Mouse (Mus musculus): ENCODE data around the gene Axin2. TPM values are rescaled to one million over a fixed set of nuclear protein-coding genes. Genes with fewer than 3 reads are reported as not detected.
"Not testable (repeated sequence)": the region's sequence is repeated elsewhere in the genome, so short reads cannot be mapped to it uniquely, and the experiment has no call there.

The Axin2 gene
- polyA plus RNA-seq (2012; ENCODE audit: insufficient read depth, low replicate concordance), result 0.04 TPM in 1 of 2 replicates, not detected in the other

DNA sequence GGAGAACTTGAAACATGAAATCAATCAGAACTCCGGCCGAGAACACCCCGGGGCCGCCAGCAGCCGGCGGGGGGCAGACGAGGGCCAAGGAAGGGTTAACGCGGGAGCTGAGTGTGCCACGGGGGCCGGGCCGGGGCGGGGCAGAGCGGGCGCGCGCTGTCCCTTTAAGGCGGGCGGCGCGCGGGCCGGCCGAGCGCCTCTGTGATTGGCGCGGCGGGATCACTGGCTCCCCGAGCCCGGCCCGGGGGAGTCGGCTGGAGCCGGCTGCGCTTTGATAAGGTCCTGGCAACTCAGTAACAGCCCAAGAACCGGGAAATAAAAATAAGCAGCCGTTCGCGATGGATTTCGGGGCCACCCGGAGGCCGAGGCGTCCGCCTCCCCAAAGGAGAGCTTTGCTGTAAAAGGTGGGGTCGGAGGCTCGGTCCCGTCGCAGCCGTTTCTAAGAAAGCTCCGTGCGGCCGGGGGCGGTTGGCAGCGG is at the start of gene Axin2:
Gene Axin2 (plus strand): TSS at position 192 of the 478 bp plus-strand sequence.
- H3K4me3 ChIP-seq (replicated peaks), result peak within 1 kb of the TSS; percentile 64
- peaks cover 31% of the 10 kb centered on the region for H3K9me3 ChIP-seq
- peaks cover 77% of the 10 kb centered on the region for H3K27me3 ChIP-seq (replicated peaks)
- peaks cover 12% of the 10 kb centered on the region for H3K4me1 ChIP-seq
- TF ChIP-seq GATA1 (IDR thresholded peaks at IDR 0.05; ENCODE audit: borderline replicate concordance, low read length), result no peak
- no peak for TF ChIP-seq FLI1 (IDR thresholded peaks at IDR 0.05; ENCODE audit: low read length)
- no peaks in the 10 kb centered on the region for H3K36me3 ChIP-seq (replicated peaks; ENCODE audit: low read length)

DNA sequence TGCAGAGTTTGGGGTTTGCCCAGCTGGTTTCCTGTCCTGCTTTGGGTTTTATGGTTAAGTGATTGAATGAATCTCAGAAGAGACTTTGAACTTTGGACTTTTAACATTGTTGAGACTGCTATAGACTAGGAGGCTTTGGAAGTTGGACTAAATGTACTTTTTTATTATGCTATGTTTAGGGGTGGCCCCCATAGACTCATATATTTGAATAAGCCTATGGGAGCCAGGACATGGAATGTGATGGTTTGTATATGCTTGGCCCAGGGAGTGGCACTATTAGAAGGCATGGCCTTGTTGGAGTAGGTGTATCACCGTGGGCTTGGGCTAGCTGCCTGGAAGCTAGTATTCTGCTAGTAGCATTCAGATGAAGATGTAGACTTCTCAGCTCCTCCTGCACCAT is 48.9 kb upstream of the Axin2 start:
- H3K4me1 ChIP-seq; H3K9me3 ChIP-seq; H3K27me3 ChIP-seq (replicated peaks); H3K4me3 ChIP-seq (replicated peaks); H3K36me3 ChIP-seq (replicated peaks; ENCODE audit: low read length): not testable (repeated sequence)

DNA sequence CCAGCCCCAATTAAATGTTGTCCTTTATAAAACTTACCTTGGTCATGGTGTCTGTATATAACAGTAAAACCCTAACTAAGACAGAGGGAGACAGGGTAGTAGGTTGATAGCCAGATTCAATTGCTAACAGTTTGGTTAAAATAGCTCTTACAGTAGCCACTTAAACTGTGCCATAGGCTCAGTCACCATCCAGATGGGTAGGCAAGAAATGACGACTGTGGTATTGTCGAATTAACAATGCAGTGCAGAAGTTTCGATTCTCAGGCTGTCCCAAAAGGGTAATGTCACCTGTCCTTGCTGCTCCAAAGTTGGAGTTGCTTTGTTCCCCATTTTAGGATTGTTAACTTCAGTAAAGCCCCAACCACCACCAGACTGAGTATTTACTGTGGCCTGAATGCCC is 48.4 kb upstream of the Axin2 start:
- no peaks in the 10 kb centered on the region for H3K36me3 ChIP-seq (replicated peaks; ENCODE audit: low read length)
- H3K4me1 ChIP-seq, result no peaks in the 10 kb centered on the region
- H3K4me3 ChIP-seq (replicated peaks), result no peak overlapping the region
- H3K9me3 ChIP-seq, result 0 out of 2 replicates have a peak, but pooled peaks cover 2% of the 10 kb centered on the region
- H3K27me3 ChIP-seq (replicated peaks), result no peaks in the 10 kb centered on the region
- TF ChIP-seq FLI1 (IDR thresholded peaks at IDR 0.05; ENCODE audit: low read length), result no peak
- no peak for TF ChIP-seq GATA1 (IDR thresholded peaks at IDR 0.05; ENCODE audit: borderline replicate concordance, low read length)

DNA sequence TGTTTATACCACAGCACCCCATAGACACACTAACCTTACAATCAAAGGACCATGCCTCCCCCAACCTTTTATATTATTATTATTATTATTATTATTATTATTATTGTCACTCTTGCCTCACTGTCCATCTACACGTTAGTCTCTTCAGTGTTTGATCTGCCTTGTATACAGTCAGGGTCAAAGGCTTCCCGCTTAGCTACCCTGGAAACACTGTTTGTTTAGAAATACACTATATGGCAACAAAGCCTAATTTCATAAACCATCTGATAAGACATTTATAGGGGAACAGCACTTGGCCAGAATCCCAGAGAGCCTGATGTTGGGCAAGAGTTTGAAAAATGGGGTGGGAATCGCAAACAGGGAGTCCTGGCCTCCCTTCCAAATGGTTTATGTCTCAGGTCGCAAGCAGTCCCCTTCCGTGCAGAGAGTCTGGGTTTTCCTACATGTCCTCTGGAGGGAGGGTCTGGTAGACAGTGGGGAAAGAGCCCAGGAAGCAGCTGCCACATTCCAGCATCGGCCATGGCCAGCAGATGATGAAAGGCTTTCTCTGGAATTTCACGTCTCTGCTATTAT is 43.4 kb upstream of the Axin2 start:
- no peaks in the 10 kb centered on the region; the same call in 1 of the 2 replicates for H3K9me3 ChIP-seq
- no peak overlapping the region for H3K4me3 ChIP-seq (replicated peaks)
- TF ChIP-seq GATA1 (IDR thresholded peaks at IDR 0.05; ENCODE audit: borderline replicate concordance, low read length) (no peak), FLI1 (IDR thresholded peaks at IDR 0.05; ENCODE audit: low read length) (no peak)
- no peaks in the 10 kb centered on the region for H3K36me3 ChIP-seq (replicated peaks; ENCODE audit: low read length)
- no peaks in the 10 kb centered on the region for H3K4me1 ChIP-seq
- no peaks in the 10 kb centered on the region for H3K27me3 ChIP-seq (replicated peaks)

DNA sequence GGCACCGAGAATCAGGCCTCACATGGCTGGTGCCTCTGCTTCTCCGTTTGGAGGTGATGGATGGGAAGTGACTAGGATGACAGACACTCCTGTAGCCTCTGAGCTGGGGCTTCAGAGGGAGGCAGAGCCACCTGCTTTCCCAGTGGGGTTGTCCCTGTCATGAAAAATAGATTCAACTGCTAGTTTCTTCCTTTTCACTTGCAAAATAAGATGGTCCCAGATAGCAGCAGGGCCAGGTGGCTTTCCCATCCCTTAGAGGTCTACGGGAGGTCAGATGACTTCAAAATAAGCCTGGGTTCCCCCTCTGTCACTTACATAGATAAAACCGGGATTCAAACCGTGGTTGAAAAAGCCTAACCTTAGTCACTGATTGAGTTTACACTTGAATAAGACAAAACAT is 42.6 kb upstream of the Axin2 start:
- Histone ChIP-seq H3K36me3 (replicated peaks; ENCODE audit: low read length) (no peaks in the 10 kb centered on the region), H3K4me1 (no peaks in the 10 kb centered on the region), H3K27me3 (replicated peaks) (no peaks in the 10 kb centered on the region), H3K9me3 (no peaks in the 10 kb centered on the region; the same call in 1 of the 2 replicates), H3K4me3 (replicated peaks) (no peak overlapping the region)
- TF ChIP-seq FLI1 (IDR thresholded peaks at IDR 0.05; ENCODE audit: low read length) (no peak), GATA1 (IDR thresholded peaks at IDR 0.05; ENCODE audit: borderline replicate concordance, low read length) (no peak)

DNA sequence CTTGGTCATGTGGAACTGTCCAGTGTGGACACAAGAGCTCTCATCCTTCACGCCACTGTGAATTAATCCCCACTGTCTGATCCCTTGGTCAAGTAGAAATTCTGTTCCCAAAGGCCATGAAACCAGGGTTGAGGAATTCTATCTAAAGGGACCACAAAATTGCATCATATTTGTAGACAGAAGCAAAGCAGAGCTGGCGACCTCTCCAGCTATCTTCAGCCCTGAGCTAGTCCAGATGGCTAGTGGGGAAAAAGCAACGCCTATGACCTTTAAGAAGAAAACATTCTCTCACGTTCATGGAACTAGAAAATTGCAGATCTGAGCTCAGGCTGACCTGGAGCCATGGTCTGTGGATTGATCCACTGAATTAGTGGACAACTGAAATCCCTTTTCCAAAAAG is 39.6 kb upstream of the Axin2 start:
- Histone ChIP-seq H3K4me1 (no peaks in the 10 kb centered on the region), H3K9me3 (peaks cover 5% of the 10 kb centered on the region; the same call in 1 of the 2 replicates), H3K4me3 (replicated peaks) (no peak overlapping the region), H3K36me3 (replicated peaks; ENCODE audit: low read length) (no peaks in the 10 kb centered on the region), H3K27me3 (replicated peaks) (peaks cover 2% of the 10 kb centered on the region)
- TF ChIP-seq FLI1 (IDR thresholded peaks at IDR 0.05; ENCODE audit: low read length), result no peak
- TF ChIP-seq GATA1 (IDR thresholded peaks at IDR 0.05; ENCODE audit: borderline replicate concordance, low read length), result no peak

DNA sequence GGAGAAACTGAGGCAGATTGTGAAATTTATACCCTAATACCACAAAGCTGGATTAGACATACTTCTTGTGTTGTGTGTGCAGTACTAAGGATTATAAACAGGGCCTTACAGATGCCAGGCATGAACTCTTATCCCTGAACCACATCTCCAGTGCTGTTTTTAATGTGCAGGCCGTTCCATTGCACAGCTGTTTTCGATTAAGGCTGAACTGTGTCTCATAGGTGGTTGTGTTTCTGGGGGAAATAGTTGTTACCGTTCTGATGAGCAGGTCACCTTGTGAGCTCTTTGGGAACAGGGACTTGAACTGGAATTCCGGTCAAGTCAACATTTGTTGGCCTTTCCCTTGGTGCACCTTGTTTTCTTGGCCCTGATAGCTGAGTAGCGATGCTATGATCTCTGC is 38.5 kb upstream of the Axin2 start:
- Histone ChIP-seq H3K9me3 (peaks cover 5% of the 10 kb centered on the region; the same call in 1 of the 2 replicates), H3K4me1 (no peaks in the 10 kb centered on the region), H3K27me3 (replicated peaks) (peaks cover 2% of the 10 kb centered on the region), H3K4me3 (replicated peaks) (no peak overlapping the region), H3K36me3 (replicated peaks; ENCODE audit: low read length) (no peaks in the 10 kb centered on the region)
- TF ChIP-seq GATA1 (IDR thresholded peaks at IDR 0.05; ENCODE audit: borderline replicate concordance, low read length) (no peak), FLI1 (IDR thresholded peaks at IDR 0.05; ENCODE audit: low read length) (no peak)

DNA sequence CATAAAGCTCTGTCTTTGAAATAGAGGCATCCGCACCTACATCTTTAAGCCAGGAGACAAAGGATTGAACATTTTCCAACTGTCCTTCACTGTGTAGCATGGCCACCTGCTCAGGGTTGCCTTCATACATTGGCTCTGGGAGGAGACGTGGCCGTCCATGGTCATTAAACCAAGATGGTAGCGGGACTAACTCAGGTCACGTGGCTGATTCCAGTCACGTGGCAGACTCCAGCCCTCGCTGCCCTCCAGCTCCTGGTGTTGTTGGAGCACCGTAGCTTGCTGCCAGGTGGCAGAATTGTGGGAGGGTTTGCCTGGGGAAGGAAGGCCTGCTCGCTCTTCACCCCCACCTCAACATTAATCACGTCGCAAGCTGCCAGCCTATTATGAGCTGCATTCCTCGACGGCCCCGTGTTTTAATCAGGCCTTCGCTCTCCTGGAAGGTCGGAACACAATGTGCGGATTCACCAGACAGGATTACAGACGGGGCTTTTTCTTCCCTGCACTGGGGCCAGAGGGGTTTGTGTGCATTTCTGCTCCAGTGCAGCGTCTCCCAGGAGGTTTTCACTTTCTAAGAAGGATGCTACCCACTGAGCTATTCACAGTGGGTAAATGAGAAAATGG is 34.8 kb upstream of the Axin2 start:
- Histone ChIP-seq H3K4me1 (no peaks in the 10 kb centered on the region), H3K36me3 (replicated peaks; ENCODE audit: low read length) (no peaks in the 10 kb centered on the region), H3K27me3 (replicated peaks) (peaks cover 16% of the 10 kb centered on the region), H3K9me3 (peaks cover 10% of the 10 kb centered on the region), H3K4me3 (replicated peaks) (no peak overlapping the region)
- no peak for TF ChIP-seq GATA1 (IDR thresholded peaks at IDR 0.05; ENCODE audit: borderline replicate concordance, low read length)
- TF ChIP-seq FLI1 (IDR thresholded peaks at IDR 0.05; ENCODE audit: low read length), result no peak

DNA sequence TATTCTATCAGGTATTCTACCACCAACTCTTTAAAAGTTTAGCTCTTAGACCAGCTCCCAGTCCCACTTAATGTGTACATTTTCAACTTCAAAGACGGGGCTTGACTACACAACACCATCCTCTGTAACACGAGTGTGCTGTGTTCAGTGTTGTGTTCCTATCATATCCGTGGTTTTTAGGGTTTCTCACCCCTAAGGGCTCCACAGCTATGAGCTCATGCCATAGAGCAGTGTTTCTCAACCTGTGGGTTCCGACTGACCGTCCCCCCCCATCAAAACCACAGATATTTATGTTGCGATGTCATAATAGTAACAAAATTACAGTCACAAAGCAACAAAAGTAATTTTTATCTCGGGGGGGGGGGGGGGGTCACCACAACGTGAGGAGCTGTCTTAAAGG is 34.1 kb upstream of the Axin2 start:
- peaks cover 10% of the 10 kb centered on the region for H3K9me3 ChIP-seq
- no peaks in the 10 kb centered on the region for H3K4me1 ChIP-seq
- H3K27me3 ChIP-seq (replicated peaks), result peaks cover 19% of the 10 kb centered on the region
- no peak overlapping the region for H3K4me3 ChIP-seq (replicated peaks)
- TF ChIP-seq FLI1 (IDR thresholded peaks at IDR 0.05; ENCODE audit: low read length) (no peak), GATA1 (IDR thresholded peaks at IDR 0.05; ENCODE audit: borderline replicate concordance, low read length) (no peak)
- no peaks in the 10 kb centered on the region for H3K36me3 ChIP-seq (replicated peaks; ENCODE audit: low read length)

DNA sequence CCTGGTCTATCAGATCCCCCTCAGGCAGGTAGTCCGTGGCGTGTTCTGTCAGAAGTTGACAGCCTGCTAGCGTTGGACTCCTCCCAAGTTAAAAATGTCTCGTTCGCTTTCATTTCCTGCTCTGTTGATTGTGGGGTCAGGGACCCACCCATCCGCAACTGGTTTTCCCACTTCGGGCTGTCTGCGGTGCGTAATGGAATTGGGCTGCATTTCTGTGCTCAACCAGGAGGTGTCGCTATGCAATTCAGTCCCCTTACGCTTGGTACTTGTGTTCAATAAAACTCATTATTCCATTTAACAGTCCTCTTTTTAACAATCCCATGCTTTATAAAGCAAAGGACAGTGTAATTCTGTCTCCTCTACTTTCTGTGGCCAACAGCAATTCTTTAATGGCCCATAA is 31.0 kb upstream of the Axin2 start:
- Histone ChIP-seq H3K27me3 (replicated peaks) (peaks cover 44% of the 10 kb centered on the region), H3K4me3 (replicated peaks) (no peak overlapping the region), H3K36me3 (replicated peaks; ENCODE audit: low read length) (no peaks in the 10 kb centered on the region), H3K9me3 (peaks cover 10% of the 10 kb centered on the region), H3K4me1 (no peaks in the 10 kb centered on the region)
- TF ChIP-seq FLI1 (IDR thresholded peaks at IDR 0.05; ENCODE audit: low read length), result no peak
- TF ChIP-seq GATA1 (IDR thresholded peaks at IDR 0.05; ENCODE audit: borderline replicate concordance, low read length), result no peak

Measured in megakaryocyte, embryonic 14.5 days (primary cell).